Mouse (Mus musculus): ENCODE measurements around the gene Fgd3.

Fgd3 gene

DNA sequence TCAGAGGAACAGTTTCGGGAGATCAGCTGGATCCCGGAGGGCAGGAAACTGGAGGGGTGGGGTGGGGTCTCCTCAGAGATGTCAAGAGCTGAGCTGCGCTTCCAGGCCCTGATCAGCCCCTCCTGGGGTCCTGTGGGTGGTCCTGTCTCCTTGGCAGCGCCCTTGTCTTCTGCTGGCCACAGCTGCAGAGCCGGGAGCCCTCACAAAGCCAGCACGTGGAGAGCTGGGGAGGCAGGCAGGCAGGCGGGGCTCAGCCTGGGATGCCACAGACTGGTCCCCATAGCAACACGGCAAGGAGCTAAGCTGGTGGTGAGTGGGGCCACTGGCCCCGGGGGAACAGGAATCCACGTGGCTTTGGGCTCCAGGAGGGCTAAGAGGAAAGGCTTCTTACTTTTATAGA, at the start of gene Fgd3:
Gene Fgd3, minus strand, starts transcription at position 272 of the 400 bp plus-strand sequence.
- DNase-seq (ENCODE audit: low spot score in 2 of 2) = peak in 1 of 2 experiments; percentile 65

DNA sequence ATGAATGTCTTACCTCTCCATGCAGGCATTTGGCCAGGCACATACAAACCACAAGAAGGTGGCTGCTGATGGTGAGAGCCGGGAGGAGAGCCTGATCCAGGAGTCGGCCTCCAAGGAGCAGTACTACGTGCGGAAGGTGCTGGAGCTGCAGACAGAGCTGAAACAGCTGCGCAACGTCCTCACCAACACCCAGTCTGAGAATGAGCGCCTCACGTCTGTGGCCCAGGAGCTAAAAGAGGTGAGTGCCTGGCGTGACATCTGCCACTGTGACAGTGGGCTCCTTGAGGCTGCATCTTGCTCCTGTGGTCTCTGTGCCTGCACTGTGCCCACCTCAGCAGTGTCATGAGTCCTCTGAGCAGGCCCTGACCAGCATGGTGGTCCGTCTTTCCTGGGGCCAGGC, 49.3 kb upstream of the Fgd3 start:
- DNase-seq (ENCODE audit: low spot score in 2 of 2) = no peak

GRCm38 (mm10) chr13:49367657-49368440, 47.7 kb upstream of the Fgd3 start:
- DNase-seq (ENCODE audit: low spot score in 2 of 2) = no peak

DNA sequence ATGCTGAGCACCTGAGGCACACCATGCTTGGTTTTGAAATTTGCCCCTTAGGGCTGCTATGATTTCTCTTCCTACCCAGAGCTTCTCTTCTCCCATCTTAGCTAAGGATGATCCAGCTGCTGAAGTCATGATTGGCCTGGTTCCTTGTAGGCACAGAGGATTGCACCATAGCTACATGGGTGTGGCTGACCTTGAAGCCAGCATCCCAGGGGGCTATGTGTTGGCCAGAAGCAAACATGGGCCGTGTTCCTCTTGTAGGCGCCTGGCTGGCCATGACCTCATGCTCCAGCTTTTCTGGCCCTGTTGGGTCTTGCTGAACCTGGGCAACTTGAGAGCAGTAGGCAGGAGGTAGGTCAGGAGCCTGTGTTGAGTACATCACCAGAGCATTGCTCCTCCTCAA, 44.6 kb upstream of the Fgd3 start:
- DNase-seq (ENCODE audit: low spot score in 2 of 2) = no peak

DNA sequence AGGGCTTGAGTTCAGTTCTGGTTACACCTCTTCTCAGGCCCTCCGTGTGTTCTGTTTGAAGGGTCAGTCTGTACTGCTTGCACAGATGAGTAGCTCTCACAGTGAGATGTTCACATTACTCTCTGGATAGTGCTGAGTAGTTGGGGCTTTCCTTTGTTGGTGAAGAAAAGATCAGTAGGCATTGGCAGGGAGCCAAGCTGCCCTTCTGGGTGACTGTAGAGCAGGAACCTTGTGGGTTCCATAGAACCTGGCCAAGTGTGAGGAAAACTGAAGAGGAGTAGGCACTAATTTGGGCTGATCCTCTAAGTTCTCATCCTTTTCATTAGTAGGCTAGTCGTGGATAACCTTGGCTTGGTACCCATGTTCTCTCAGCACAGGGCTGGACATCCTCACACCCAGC, 42.7 kb upstream of the Fgd3 start:
- no peak for DNase-seq (ENCODE audit: low spot score in 2 of 2)

DNA sequence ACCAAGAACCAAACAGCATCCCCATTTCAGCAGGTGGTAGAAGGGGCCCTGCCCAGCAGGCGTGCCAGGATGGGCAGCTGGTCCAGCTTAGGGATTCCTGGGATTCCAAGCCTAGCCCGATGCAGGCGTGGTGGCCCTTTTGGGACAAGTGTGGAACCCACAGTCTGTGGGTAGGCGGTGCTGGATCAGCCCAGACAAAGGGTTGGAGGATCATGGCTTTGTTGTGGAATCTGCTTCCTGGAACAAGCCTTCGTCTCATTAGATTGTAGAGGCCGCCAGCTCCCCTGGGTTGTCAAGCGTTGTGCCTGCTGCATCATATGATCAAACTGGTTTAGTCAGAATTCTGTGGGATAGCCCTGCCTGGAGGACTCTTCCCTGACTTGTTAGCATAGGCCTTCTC, 42.3 kb upstream of the Fgd3 start:
- no peak for DNase-seq (ENCODE audit: low spot score in 2 of 2)

GRCm38 (mm10) chr13:49360906-49361406, 40.8 kb upstream of the Fgd3 start:
- no peak for DNase-seq (ENCODE audit: low spot score in 2 of 2)

DNA sequence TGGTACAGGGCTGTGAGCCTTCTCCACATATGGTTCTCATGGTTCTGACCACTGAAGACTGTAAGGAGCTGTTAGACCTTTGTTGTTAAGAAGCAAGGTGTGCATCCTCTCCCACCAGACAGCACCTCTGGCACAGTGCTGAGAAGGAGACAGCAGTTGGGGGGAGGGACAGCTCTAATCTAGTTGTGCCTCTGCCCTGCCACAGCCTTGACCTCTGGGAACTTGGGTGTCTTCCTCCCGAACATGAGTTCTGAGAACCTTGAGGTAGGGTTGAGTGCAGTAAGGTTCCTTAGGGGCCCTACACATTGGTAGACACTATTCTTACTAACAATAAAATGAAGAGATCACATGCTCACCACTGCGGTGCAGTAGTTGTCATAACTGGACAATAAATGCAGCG, 38.1 kb upstream of the Fgd3 start:
- no peak for DNase-seq (ENCODE audit: low spot score in 2 of 2)

DNA sequence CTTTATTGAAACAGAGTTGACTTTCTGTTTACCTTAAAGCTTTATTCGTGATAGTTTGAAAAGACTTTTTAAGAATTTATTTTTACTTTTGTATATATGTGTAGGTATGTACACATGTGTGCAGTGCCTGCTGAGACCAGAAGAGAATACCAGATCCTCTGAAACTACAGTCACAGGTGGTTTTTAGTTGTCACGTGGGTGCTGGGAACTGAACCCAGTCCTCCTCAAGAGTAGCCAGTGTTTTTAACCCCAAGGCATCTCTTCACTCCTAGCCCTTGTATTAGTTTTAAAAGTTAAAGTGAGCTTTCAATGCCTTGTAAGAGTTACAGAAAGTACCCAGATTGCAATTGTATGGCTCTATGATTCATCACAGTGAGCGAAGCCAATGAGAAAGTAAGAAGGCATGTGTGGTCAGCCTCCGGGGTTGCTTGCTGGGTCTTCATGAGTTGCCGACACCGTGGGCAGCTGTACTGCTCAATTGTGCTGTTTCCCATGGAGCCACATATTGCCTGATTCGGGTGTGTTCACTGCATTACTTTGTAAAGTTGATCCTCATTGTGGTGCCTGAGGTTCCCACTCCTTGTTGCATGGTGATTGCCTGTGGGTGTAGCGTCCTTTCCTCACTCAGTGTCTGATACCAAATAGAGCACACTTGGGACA, 37.4 kb upstream of the Fgd3 start:
- DNase-seq (ENCODE audit: low spot score in 2 of 2) = no peak

GRCm38 (mm10) chr13:49356090-49356489, 36.0 kb upstream of the Fgd3 start:
- no peak for DNase-seq (ENCODE audit: low spot score in 2 of 2)

- no peak for DNase-seq (ENCODE audit: low spot score in 2 of 2)
Measured at GRCm38 (mm10) chr13:49355461-49356061, 35.5 kb upstream of the Fgd3 start.

DNA sequence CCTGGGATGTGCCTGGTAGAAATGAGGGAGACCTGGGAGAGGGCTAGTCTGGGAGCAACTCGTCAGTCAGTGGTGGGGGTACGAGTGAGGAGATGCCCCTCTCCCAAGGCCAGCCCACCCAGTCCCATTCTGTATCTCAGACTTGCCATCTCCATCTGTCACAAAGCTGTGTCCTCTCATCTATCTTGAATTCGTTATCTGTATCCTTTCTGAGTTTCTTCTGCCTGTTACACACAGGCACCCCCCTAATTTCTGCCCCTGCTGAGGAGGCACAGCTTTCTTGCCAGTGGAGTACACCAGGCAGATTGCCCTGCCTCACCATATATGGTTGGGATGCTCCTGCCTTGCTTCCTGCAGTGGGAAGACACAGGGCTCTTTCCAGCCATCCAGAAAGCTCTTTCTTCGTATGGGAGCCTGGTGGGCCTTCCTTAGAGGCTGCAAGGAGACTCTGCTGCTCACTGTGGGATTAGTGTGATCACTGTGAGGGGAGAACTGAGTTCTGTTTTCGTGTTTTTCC, 33.9 kb upstream of the Fgd3 start:
- DNase-seq (ENCODE audit: low spot score in 2 of 2) = no peak

- no peak for DNase-seq (ENCODE audit: low spot score in 2 of 2)
Measured at GRCm38 (mm10) chr13:49353422-49353821, 33.3 kb upstream of the Fgd3 start.

DNA sequence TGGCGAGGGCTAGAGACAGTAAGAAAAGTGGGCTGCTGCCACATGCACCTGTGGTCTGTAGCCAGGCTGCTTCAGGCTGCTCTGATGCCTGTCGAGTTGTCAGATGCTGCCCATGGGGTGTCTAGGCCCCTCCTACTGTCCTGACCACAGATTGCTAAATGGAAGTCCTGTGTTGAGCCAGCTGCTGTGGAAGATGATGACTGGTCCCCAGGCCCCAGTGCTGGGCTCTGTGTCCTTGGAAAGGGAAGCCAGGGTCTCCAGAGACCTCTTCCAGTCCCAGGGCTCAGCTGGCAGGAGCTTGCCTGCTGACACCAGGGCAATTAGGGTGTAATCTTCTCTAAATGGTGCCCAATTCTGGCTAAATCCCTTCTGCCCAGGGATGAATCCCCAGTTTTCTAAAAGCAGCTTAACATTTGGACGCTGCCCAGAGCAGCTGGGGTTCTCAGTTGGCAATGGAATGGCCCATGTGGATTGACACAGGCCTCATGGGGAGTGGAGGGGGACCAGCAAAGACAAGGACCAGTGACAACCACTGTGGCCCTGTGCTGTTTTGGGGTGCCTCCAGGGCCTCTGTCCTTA, 32.6 kb upstream of the Fgd3 start:
- no peak for DNase-seq (ENCODE audit: low spot score in 2 of 2)

DNA sequence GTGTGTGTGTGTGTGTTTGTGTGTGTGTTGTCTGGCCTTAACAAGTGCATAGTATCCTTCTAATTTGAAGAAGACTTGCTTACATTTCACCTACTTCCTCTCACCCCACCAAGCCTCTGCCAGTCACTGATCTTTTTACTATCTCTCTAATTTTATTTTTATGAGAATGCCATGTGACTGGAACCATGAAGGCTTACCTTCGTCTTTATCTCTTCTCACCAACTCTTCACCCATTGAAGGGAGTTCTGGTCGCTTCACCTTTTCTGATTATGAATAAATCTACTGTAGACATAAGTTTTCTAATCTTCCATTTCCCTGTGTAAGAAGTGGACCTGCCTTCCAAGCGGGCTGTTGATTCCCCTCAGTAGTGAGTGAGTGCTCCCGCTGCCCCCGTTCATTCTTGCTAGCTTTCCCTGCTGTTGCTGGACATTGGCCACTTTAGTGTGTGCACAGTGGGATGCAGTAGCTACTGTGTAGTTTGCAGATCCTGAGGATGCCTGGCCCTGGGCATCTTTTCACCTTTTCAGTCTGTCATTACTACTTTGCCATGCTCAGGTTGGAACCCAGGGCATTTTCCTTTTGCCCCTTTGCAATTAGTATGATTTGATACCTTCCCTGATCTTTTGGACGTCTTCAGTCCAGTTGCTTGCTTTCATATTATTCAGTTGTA, 29.9 kb upstream of the Fgd3 start:
- no peak for DNase-seq (ENCODE audit: low spot score in 2 of 2)

GRCm38 (mm10) chr13:49349335-49349734, 29.2 kb upstream of the Fgd3 start:
- no peak for DNase-seq (ENCODE audit: low spot score in 2 of 2)

- no peak for DNase-seq (ENCODE audit: low spot score in 2 of 2)
Measured at GRCm38 (mm10) chr13:49348522-49348921, 28.4 kb upstream of the Fgd3 start.

GRCm38 (mm10) chr13:49345476-49345875, 25.4 kb upstream of the Fgd3 start:
- no peak for DNase-seq (ENCODE audit: low spot score in 2 of 2)

GRCm38 (mm10) chr13:49344567-49344966, 24.5 kb upstream of the Fgd3 start:
- DNase-seq (ENCODE audit: low spot score in 2 of 2) = no peak

DNA sequence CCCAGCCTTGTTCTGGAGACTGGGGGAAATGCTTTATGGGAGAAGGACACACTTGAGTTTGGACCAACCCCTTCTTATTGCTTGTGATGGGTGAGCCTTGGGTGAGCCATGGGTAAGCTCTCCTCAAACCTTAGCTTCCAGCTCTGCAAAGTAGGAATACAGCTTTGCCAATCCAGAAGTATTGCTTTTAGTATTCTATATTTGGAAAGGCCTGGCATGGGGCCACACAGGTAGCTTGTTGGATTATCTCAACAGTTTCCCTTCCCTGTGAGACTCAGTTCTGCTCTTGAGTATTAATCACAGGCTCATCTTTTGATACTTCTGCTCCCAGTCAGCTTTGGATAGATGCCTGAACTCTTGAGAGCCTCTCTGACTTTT, 22.6 kb upstream of the Fgd3 start:
- DNase-seq (ENCODE audit: low spot score in 2 of 2) = no peak

GRCm38 (mm10) chr13:49341831-49342722, 22.0 kb upstream of the Fgd3 start:
- DNase-seq (ENCODE audit: low spot score in 2 of 2) = no peak

All from frontal cortex, postnatal 36 days (tissue).